Mouse (Mus musculus) megakaryocyte, embryonic 14.5 days (primary cell): ENCODE results near the gene Msgn1.

Experiments used
- FLI1 ChIP-seq: IDR thresholded peaks from 2 replicates; pipeline ENCODE4 v1.6.1; 2012; ENCODE audit warnings: low read length, inconsistent platforms, mixed read lengths
- GATA1 ChIP-seq: IDR thresholded peaks from 3 replicates; pipeline ENCODE4 v1.6.1; 2012; ENCODE audit warnings: mixed read lengths, low read length, inconsistent platforms, borderline replicate concordance

DNA sequence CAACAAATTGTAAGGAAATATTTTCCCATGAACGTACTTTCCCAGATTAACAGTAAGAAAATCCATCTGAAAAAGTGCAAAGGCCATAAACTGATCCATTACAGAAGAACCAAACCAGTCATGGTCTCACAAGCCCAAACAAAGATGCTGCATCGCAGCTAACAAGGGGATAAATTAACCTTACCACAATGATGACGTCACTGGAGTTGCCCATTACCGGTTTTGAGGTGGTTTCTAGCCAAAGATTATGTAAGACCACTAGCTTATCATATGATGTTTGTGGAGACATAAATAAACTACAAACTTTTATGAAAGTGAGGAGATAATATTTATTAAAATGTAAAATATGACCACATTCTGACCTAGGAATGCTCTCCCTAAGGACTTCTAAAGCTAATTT is 2.5 kb downstream of the Msgn1 start:
- TF ChIP-seq GATA1 (no peak), FLI1 (no peak)
